Mouse (Mus musculus) heart, postnatal 14 days (tissue): Measurements from ENCODE around the gene Pcbp4. TPM values are rescaled to one million over a fixed set of nuclear protein-coding genes. Genes with fewer than 3 reads are reported as not detected.
"Not testable (repeated sequence)": the region's sequence is repeated elsewhere in the genome, so short reads cannot be mapped to it uniquely, and the experiment has no call there.

Source experiments
- DNase-seq, 2 experiments: peaks; one replicate each; pipeline ENCODE4 v3.0.0; 2021 to 2022
- intact Hi-C: fragments of 180-260 bp; cut with DNase I; formaldehyde crosslinking; loops from one replicate; pipeline ENCODE4 v1.15.1; 2025
- total RNA-seq, 2 experiments: library from RNA; stranded (reverse); gene quantifications; 2 replicates each; pipeline ENCODE4 v1.2.3; 2021

Pcbp4 gene
- total RNA-seq, 2 experiments from 2014 or later: 62.4 to 68.8 TPM

- DNase-seq: peak; percentile 63 to 68
- intact Hi-C loops: loop anchor here (1.0 to 5.0 kb wide), 4 partner anchors 28 to 187 kb away; partner anchors contain the start of gene Dusp7
These were observed 23.2 kb downstream of the Pcbp4 start for GRCm38 (mm10) chr9:106476002-106476923.

DNA sequence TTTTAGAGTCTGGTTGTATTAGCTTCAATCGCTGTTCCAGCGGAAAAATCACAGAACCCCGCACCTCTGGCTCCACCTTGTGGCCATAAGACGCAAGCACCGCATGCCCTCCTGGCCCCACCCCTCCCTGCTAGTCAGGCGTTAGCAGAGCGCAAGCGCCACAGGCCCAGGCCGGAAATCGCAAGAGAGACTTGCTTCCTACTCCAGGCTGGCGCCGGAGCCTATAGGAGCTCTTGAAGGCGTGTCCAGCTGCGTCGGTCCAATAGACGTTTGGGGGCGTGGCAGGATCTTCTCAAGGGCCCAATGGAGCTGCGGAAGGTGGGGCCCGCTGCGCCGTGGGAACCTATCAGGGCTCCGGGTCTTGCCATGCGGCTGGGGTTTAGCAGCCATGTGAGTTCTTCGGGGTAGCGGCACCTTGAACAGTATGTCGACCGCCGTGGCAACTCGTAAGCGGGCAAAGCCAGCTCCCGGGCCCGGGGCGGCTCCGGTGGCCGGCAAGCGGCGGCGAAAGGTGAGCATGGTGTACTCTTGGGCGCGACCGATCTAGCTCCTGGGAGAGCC, 23.9 kb downstream of the Pcbp4 start, which contains the start of gene Parp3:
Gene Parp3 (minus strand): TSS at position 26 of the 561 bp plus-strand sequence.
- intact Hi-C loops: loop anchor here (1.0 to 5.0 kb wide), 4 partner anchors 29 to 188 kb away; partner anchors contain the start of gene Dusp7
- DNase-seq: peak; percentile 97 to 98

GRCm38 (mm10) chr9:106477649-106478048, 24.6 kb downstream of the Pcbp4 start:
- intact Hi-C loops: loop anchor here (2.0 to 5.0 kb wide), 3 partner anchors 110 to 189 kb away; partner anchors contain the start of gene Dusp7
- no peak for DNase-seq

DNA sequence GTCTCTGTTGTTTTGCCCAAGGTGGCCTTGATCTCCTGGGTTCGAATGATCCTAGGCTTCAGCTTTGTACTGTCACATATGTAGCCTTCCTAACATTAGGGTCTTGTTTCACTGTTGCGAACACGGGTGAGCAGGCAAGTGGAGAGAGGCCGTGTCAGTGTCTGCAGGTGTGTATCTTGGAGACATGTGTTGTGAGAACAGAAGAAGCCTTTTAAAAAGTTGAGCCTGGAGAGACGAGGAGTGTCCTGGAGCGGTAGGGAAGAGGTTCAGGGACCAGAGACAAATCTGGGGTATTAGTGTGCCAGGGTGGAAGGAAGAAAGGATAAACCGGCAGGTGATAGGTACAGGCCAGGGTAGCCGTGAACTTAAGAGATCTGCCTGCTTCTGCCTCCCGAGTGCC, 25.0 kb downstream of the Pcbp4 start:
- no peak for DNase-seq

DNA sequence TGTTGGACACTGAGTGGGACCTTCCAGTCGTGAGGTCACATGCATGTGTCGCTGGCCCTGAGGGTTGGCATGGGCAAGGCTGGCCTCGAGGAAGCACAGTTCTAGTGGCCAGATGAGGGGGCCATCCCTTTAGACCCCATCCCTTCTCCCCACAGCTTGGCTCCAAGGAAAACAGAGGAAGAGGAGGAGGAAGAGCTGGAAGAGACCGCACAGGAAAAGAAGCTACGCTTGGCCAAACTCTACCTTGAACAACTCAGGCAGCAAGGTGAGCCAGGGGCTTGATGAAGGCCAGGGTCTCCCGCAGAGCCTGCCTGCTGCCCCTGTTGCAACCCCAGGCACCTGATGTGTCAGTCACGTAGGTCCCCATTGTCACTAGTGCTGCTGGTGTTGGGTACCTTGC, 27.4 kb downstream of the Pcbp4 start:
- DNase-seq: no peak
- intact Hi-C loops: no loop called here

More for the DNA sequence above, 25.0 kb downstream of the Pcbp4 start:
- intact Hi-C loops: loop anchor here (5.0 kb wide), 2 partner anchors 111 to 171 kb away; partner anchors contain the start of gene Dusp7

GRCm38 (mm10) chr9:106481075-106481474, 28.0 kb downstream of the Pcbp4 start:
- intact Hi-C loops: no loop called here
- no peak for DNase-seq

DNA sequence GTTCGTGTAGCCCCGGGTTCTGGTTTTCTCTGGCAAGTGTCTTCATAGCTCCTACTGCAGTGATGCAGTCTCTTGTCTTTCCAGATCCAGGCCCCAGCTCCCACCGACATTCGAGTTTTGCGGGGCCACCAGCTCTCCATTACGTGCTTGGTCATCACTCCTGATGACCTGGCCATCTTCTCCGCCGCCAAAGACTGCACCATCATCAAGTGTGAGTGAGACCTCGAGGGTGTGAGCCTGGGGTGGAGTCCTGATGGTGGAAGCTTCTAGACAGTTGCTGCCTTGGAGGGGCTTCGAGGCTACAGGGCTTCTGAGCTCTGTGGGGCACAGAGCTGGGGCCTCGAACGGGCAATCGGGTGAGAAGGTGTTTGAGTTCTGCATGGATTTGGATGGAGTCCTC, 28.6 kb downstream of the Pcbp4 start:
- peak in 1 of 2 experiments; percentile 0 for DNase-seq
- intact Hi-C loops: no loop called here

DNA sequence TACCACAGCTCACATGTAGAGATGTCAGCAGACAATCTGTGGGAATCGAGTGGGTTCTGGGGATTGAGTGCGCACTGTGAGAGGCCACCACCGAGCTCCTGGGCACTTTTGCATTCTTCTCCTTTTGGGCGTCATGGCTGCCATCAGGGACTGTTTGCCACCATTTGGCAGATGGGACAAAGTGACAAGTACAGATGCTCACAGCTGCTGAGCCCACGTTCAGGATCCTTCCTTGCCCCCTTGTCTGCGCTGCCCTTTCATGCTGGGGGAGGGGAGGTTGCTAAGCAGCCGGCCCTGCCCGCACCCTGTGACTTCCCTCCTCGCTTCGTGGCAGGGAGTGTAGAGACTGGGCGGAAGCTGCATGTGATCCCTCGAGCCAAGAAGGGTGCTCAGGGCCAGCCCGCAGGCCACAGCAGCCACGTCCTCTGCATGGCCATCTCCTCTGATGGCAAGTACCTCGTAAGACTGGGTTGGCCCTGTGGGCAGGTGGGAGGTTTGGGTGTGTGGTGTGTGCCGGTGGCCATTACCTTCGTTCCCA, 29.6 kb downstream of the Pcbp4 start:
- no peak for DNase-seq

DNA sequence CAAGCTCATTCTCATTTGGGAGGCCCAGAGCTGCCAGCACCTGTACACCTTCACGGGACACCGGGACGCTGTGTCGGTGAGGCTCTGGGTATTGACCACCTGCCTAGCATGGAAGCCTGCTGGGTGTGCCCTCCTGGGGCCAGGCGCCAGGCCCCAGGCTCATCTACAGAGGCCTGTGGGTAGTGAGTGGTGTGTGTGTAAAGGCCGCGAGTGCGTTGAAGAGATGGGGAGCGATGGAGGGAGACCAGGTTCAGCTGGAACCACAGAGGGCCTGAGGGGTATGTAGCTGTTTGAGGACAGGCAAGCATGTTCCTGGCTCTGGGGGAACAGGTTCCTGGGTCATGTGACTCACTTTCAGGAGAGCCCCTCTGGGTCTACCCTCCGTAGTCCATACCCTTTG, 30.0 kb downstream of the Pcbp4 start:
- intact Hi-C loops: no loop called here
- peak in 1 of 2 experiments; percentile 0 for DNase-seq

More for the DNA sequence above, 29.6 kb downstream of the Pcbp4 start:
- intact Hi-C loops: no loop called here

DNA sequence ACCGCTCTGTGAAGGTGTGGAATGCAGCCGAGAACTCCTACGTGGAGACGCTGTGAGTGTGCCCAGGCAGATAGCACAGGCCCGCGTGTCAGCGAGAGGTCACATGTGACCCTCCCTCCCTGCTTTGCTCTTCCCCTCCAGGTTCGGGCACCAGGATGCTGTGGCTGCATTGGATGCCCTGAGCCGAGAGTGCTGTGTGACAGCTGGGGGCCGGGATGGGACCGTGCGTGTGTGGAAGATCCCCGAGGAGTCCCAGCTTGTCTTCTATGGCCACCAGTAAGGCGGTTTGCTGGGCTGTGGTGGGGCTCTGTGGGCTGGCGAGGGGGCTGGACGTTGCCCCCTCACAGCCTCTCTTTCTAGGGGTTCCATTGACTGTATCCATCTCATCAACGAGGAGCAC, 30.5 kb downstream of the Pcbp4 start:
- intact Hi-C loops: no loop called here
- peak in 1 of 2 experiments; percentile 0 for DNase-seq

DNA sequence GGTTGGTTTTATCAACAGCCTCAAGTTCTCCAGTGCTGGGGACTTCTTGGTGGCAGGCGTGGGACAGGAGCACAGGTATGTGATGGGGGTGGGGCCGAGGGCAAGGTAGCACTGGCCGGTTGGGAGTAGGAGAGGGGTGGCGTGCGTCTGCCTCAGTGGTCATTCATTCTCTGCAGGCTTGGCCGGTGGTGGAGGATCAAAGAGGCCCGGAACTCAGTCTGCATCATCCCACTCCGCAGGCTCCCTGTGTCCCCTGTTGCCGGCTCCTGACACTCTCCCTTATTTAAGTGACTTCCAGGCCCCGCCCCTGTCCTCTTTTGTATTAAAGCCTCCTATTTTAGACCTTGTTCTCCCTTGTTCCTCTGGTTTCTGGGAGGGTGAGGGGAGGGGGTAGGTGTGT, 32.0 kb downstream of the Pcbp4 start:
- intact Hi-C loops: no loop called here
- no peak for DNase-seq

- DNase-seq, intact Hi-C loops: not testable (repeated sequence)
These were observed 34.5 kb downstream of the Pcbp4 start for GRCm38 (mm10) chr9:106487602-106488001.

DNA sequence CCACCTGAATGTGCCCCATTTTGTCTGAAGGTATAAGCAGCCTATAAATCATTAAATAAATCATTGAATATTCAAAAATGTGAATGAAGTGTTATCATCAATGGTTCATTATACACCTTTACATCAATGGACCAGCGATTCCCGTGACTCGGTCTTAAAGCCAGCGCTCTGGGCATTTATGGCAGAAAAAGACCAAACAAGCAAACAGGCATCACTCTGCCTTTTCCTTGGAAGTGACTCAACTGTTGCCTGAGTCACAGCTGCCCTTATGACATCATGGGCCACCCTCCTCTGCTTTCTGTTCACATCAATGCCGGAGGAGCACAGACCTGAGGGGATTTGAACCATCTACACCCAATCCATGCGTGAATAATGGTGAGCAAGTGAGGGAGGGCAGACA, 46.6 kb downstream of the Pcbp4 start, which contains the start of gene Iqcf1:
Gene Iqcf1 (plus strand): TSS at position 301 of the 400 bp plus-strand sequence.
- DNase-seq: no peak
- intact Hi-C loops: no loop called here

- no peak for DNase-seq
- intact Hi-C loops: no loop called here
These were observed 48.8 kb downstream of the Pcbp4 start for GRCm38 (mm10) chr9:106501846-106502245.

GRCm38 (mm10) chr9:106504246-106504645, 51.2 kb downstream of the Pcbp4 start:
- no peak for DNase-seq
- intact Hi-C loops: no loop called here

- DNase-seq: no peak
- intact Hi-C loops: no loop called here
These were observed 56.3 kb downstream of the Pcbp4 start for GRCm38 (mm10) chr9:106509356-106509755.

DNA sequence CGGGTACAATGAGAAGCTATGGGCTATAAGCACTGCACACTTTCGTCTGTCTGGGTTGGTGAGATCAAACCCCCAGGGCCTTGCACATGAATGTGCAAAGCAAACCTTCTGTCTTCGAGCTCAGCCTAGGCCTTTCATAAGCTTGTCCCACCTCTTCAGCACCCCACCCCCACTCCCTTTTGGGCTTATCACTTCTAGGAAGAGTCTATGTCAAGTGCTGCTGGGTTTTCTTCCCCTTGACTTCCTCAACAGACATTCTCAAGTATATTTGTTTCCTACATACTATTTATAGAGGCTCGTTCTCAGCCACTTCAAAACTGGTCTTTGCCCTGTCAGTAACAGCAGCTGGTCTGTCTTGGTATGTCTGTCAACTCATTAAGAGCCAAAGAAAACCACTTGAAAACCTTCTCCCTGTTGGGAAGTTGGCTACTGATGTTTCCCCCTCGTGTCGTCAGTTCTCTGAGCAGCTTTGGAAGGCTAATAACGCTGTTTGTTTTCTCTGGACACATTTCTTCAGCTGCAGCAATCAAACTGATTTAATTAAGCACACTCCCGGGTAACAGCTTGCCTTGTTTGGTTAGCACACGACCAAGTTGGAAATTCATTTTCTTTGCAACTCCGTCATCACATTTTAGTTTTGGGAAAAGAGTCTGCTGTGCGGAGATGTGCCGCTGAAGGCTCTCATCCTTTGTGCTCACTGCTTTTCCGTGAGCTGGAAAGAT, 59.8 kb downstream of the Pcbp4 start:
- intact Hi-C loops: no loop called here

DNA sequence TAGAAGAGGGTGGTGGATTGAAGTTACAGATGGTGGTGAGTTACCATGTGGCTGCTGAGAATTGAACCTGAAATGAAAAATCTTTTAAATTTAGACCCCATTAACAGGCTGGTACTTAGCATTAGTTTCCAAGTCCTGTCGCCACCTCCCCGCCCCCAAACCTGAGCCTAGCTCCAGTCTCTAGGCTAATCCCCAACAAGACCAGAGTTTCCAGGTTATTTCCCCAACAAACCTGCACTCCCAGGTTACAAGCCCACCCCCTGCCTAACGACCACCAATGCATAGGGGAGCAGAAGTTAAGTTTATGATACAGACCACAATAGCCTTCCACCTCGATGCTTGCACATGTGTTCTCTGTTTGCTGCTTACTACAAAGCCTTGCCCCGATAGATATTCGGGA, 60.5 kb downstream of the Pcbp4 start:
- intact Hi-C loops: no loop called here

More for the DNA sequence above, 59.8 kb downstream of the Pcbp4 start:
- peak in 1 of 2 experiments; percentile 4 for DNase-seq

More for the DNA sequence above, 60.5 kb downstream of the Pcbp4 start:
- DNase-seq: no peak
